Mouse (Mus musculus): Measurements from ENCODE around the gene Abcc4. TPM values are rescaled to one million over a fixed set of nuclear protein-coding genes. Genes with fewer than 3 reads are reported as not detected.

The Abcc4 gene
- total RNA-seq (2021): 1 to 10 TPM; 2.9 to 3.1 TPM

DNA sequence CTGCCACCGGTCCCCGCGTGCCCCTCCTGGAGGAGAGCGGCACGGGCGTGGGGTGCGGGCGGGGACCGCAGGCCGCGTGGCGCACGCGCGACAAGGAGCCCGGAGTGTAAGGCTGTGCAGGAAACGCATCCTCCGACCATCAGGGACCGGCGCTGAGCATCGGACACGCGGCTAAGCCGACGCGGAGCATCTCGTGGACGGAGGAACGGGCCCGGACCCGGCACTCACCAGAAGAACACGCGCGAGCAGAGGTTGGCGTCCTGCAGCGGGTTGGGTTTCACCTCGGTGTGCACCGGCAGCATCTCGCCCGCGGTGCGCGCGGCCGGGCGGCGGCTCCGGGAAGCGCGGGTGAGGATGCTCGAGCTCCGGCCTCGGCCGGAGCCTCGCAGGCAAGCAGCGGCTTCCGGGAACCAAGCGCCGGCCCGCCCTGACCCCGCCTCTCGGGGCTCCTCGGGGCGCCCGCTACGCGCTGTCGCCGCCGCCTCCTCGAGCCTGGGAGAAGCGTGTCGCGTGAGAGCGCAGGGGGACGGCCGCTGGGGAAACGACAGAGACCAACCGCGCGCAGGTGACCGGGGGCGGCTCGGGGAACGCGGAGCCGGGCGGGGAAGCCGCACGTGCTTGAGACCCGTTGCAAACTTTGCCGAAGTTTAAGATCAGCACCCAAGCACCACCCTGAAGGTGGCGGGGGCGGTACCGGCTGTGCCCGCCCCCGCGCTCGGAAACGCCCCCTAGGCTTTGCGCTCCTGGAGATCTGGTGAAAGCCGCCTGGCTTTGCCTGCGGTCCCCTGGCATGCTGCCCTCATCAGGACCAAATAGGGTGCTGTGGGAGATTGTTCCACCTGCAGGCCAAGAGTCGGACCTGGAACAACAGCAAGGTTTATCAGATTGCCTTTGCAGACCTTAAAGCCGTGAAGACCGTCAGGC is at the start of gene Abcc4:
Gene Abcc4 (minus strand): TSS at position 412 of the 924 bp plus-strand sequence.
- peak; percentile 80 for DNase-seq

DNA sequence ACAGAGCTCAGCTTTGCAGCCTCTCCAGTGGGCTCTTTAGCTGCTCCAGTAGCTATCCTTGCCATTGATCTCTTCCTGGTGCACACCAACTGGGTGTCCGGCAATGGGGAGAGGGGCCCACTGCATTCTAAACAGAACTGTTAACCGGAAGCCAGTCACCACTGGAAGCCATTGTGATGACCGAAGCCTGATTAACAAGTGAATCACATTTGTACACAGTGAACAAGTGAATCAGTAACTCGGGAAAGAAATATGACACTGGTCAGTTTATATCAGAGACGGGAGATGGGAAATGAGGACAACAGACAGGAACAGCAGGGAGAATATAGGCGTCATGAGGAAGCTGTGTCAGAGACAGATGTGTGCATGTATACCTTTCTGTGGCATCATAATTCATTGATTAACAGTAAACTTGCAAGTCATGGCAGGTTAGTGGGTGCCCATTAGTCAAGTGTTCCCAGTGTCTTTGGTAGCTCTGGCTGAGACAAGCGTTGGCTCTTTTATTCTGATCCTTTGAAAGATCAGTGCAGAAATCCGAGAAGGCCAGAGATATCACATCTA is 45.3 kb upstream of the Abcc4 start:
- no peak for DNase-seq

DNA sequence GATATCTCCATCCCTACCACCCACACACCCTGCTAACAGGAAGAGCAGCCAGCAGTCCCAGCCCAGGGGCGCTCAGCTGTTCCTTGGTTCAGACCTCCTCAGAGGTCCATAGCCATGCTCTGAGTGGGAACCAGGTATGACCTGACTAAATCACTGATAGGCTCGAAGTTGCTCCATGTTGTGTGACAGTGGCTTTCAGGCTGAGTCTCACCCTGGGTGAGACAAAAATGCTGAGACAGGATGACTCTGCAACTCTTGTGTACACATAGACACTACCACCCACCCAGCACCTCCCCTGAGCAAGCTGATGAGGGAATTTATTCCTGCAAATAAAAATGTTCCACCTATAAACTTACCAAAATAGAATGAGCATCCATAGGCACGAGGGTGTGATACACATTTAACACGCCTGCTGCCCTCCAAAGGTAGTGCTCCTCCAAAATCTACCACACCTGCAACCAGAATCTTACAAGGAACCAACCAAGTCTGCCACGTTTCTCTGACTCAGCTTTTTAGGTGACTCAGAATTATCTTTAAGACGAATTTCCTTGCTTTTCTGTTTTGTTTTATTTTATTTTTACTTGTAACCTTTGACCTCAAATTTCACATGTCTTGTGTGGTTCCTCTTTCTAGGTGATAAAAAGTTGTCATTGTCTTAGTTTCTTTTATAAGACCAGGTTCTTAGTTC is 44.6 kb upstream of the Abcc4 start:
- DNase-seq: no peak

DNA sequence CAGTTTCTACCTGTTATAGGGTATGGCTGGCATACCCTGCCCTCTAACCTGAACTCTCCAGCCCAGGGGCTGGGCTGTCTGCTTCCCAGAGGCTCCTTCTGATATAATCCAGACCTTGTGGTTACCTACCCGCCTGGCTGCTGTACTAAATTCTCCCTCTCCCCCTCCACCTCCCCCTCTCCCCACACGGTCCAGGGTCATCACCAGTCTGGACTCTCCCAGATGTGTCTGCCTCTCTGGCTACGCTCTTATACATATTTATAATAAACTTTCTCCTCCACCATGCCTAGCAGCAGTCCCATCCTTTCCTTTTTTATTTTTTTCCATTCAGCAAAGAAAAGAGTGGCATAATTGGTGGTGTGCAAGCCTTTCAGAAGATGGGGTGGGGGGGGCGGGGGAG is 43.7 kb upstream of the Abcc4 start:
- no peak for DNase-seq

DNA sequence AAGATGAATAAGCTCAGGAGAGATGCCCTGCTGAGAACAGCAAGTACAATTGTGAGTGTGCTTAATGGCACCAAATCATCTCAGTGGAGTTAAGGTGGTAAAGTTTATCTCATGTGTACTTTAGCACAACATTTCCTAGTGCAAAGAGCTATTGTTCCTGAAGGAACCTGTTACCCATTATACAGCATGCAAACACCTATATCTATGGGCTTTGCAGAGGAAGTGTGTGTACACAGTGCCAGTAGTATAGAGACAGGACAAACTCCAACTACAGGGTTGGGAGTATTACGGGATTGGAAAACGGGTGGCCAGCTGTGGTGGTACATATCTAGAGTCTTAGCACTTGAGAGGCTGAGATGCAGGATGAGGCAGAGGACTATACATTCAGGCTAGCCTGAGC is 43.0 kb upstream of the Abcc4 start:
- DNase-seq: no peak

DNA sequence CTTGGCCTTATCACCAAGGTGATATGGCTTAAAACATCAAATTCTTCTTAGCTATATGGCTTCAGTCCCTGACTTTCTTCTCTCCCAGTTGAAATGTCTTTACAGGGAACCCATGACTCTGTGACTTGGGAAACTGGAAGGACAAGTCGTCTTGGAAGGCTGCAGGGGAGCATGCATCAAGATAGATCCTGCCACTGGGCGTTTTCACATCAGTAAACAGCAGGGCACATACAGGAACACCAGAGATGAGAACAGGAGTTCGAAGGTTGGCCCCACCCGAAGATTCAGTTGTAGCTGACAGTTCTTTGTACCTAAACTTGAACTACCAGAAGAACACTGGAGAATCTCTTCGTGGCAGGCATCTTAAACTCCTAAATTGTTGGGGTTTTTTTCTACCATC is 36.8 kb upstream of the Abcc4 start:
- DNase-seq: no peak

DNA sequence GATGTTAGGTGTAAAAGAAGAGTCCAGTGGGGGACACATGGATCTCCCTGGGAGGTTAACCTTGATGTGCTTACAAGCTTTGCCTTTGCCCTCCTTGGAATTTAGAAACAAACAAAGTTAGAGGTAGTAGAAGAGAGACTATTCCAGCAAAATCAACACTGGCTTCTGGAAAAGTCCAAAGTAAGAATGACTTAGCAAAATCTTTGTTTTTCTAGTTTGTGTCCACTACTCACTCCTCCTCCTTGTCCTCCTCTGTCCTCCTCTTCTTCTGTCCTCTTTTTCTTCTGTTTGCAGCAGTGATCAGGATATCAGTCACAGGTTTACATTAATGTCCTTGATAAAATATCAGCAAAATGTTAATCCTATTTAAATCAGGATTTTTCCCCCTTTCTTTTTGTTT is 35.8 kb upstream of the Abcc4 start:
- DNase-seq: no peak

DNA sequence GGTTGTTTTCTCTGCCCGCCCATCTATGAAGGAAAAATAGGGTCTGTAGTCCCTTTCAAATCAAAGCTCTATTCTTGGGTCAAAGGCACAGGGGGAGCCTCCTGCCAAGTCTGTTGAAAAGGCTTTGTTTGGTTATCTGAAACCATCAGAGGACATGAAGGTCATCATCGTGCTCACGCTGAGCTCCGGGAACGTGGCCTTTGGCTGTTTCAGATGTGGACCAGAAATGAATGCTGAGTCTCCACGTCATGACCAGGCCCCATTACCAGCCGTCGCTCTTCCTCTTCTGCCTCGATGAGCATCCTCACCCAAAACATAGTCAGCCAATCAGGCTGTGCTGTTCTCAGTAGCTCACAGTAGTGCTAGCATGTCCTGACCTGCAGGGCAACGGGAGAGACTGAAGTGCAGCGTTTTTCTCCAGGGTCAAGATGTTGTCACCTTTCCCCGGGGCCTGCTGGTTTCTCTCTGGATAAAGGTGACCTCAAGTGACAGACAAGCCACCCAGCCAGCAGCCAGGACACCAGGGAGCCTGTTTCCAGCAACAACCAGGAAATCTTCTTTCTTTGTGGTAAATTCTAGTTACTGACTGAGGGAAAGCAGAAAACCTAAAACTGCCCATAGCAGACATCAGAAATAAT is 31.4 kb upstream of the Abcc4 start:
- DNase-seq: peak; percentile 8

DNA sequence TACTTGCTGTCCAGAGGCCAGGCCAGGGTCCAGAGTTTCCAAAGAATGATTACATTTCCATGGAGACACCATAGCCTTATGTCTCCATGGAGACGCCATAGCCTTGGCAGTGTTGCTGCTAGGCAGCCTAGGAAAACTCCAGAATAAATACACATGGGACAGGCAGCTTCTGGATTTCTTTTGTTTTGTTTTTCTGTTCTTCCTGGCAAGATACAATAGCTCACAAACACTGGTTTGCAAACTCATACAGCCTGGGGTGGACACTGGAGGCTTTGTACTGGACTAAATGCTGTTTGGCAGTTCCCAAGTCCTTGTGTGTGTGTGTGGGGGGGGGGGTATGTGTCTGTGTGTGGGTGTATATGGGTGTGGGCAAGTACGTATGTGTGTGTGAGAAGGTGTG is 29.1 kb upstream of the Abcc4 start:
- DNase-seq: no peak

DNA sequence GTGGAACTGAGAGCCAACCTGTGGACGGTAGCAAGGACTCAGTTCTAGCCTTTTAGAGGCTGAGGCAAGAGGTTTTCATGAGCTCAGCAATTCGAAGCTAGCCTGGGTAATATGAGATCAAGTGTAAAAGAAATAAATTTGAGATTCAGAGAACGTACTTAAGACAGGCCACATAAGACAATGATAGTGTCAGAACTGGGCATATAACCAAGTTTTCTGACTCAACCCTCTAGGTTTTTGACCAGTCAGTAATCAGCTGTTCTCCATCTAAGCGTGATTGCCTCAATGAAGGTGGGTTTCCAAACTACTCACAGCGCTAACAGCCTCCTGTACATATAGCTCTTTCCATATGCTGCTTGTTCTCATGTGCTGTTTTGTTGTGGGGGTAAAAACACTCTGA is 27.1 kb upstream of the Abcc4 start:
- no peak for DNase-seq

DNA sequence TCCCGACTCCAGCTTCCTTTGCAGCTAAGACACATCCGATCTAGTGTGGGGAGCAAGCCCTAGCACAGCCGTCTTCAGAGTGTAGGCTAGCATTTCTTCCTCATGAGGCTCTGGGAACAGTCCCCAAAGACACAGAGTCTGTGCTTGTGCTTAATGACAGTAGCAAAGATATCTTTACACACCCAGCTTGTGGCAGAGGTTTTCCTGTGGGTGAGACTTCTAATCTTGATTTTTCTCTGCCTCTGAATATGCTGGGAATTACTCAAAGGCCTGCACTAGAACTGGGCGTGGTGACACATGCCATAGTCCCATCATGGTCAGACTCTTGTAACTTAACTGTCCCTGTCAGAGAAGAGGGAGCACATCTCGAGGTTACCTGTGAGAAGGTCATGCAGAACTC is 24.6 kb upstream of the Abcc4 start:
- no peak for DNase-seq

DNA sequence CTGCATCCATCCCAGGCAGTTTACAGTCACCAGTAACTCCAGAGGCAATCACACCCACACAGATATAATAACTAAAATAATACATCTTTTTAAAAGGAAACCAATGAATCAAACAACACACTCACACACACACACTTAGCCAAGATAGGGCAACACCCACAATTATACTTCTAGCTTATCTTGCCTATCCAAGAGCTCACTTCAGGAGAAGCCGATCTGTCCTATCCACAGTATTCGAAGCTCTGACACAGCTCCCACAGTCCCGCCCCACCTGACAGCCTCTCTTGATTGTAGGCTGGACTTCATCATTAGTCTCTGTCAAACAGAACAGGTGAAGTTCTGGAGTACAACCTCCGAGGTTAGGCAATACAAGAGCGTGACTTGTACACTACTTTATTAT is 19.4 kb upstream of the Abcc4 start:
- DNase-seq: no peak

DNA sequence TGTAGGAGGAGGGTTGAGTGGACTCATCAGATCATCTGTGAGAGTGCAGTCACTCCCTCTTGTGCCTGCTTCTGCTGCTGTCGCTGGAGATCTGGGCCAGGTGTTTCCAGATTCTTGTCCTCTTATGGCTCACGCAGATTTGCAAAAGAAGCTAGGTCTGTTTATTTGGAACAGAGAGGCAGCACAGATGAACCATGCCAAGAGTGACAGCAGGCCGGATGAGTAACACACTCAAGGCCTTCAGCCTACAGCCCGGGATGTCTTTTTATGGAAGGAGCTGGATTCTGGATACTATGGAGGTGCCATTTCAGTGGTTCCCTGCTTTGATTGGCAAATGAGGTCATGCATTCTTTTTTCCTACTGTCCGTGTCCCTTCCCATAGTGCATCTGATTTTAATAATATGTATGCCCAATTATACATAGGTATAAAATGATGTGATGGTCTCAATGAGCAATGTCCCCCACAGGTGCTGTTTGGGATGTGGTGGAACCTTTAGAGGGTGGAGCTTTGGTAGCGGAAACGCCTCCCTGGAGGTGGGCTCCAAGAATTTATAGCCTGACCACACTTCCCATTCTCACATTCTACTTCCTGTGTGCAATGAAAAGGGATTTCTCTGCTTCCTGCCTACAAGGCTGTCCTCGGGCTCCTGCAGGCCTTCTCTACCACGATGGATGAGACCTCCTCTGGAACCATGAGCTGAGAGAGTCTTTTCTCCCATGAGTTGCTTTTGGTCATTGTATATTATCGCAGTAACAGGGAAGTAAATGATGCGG is 18.1 kb upstream of the Abcc4 start:
- DNase-seq: no peak

DNA sequence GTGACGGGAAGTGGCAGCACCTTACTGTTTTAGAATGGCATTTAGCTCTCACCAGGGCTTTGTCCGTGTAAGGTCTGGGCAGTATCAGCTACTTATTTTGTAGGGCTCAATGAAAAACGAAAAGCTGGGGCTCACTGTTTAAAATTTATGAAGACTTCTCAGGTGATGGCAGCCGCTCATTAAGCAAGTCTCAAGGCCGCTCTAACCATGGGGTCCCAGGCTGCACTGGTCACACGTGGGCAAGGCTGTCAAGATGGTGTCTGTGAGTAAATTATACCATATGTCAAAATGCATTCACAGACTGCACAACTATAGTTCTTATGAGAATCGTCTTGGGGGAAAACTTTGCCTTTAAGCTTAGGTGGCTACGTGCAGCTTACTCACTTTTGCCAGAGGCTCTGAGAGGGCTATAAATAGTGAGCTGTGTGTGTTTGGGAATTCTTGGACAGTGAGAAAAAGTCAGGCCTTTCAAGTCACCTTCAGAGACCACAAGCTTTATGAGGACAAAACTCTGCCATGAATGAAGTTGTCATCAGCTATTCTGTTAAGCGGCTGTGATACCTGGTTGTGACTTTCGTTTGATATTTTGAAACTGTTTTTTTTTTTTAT is 13.7 kb upstream of the Abcc4 start:
- no peak for DNase-seq

DNA sequence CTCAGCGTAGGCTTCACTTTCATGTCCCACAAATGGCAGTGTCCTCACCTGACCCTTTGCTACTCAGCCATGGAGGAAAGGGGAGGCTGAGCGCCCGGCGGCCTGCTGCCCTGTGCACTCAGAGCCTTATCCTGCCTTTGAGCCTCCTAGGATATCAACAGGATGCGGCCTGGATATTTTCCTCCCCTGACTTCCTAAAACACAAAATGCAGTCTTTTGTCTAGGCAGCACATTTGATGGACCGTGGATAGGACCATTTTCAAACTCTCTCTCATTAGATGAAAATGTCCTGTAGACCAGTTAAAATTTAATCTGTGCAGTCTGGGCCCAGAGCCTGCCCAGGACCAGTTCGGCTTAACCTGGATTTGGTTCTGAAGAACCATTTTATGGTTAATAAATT is 12.6 kb upstream of the Abcc4 start:
- DNase-seq: peak; percentile 32

DNA sequence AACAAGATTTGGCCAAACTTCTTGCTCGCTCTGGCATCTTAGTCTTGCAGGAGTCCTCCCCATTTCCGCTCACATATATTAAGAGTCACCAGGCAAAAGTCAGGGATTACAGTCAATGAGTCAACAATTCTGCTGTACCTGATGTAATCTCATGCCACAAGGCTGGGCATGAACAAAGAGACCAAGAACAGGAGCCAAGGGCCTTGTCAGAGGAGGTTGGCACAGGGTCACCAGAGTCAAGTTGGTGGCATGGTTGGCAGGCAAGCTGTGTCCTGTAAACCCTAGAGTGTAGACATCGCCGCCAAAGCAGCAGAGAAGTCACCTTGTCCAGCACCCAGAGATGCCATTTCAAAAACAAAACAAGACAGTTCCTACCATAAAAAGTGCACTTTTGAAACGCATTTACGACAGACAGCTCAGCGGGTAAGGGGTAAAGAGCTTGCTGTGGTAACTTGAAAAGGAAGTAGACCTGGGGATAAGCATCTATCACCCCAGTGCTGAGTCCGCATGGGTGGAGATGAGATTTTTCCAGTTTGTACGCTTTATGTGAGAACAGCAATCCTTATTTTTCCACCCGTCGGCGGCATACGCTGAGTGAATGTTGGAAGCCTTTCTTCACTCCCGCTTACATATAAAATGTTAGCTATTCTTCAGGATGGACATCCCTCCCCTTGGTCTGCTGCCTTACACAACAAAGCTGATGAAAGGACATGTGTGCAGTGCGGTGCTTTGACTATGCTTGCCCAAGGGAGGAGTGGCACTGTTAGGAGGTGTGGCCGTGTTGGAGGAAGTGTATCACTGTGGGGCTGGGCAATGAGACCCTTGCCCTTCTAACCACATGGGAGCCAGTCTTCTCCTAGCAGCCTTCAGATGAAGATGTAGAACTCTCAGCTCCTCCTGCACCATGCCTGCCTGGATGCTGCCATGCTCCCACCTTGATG is 10.6 kb upstream of the Abcc4 start:
- peak; percentile 35 for DNase-seq

DNA sequence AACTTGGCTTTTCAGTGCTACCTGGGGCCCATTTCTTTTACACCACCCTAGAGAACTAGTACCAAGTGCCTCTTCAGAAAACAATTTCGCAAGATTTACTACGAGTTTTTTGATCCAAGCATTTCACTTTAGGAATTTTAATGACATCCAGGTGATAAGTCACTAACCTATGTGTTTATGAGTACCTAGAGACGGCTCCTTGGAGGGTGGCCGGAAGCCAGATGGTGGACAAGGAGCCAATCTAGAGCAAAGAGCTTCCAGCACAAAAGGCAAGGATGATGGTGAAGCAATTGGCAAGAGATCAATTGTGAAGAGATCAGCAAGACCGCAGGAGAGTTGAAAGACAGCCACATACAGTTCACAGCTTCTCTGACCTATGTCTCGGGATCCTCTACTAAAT is 8.7 kb upstream of the Abcc4 start:
- DNase-seq: no peak

DNA sequence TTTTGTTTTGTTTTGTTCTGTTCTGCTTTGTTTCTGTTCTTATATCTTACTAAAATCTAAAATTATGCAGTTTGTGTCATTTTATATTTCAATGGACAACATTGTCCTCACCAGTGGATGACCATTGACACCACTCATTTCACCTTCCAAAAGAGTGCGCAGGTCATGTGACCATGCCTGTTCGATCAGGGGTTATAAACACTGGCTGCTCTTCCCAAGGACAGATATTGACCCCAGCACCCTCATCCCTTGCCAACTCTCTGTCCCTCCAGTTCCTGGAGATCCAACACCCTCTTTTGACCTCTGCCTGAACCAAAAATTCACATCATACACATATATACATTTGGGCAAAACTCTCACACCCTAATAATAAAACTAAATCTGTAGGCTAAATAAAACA is 8.3 kb upstream of the Abcc4 start:
- no peak for DNase-seq

DNA sequence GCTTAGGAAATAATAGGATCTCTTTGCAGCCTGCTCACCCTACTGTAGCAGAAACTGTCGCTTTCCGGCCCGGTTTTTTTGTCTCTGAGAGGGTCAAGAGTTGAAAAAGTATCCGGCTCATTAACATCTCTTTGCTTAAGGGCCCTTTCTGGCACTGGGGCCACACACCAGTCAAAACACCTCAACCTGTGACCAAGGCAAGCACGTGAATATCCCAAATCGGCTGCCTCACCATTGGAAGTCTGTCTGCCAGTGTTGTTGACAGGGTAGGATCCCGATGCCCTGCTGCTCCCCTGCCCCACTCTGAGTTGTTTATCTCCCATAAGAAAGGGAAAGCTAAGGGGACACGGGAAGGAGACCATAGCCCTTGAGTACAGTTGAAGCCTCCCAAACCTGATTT is 7.8 kb upstream of the Abcc4 start:
- no peak for DNase-seq

DNA sequence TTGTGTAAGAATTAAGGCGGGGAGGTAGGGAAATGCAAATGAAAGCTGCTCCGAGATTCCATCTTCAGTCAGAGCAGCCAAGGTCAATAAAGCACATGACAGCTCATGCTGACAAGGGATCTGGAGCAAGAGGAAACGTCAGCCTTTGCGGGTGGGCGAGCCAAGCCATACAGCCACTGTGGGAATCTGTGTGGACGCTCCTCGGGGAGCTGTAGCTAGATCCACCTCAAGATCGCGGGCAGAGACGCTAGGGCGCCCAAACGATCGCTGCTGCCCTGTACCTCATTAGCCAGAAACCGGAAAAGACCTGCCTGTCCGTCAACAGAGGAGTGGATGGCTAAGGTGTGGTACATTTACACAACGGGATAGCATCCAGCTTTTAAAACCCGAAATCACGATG is 7.4 kb upstream of the Abcc4 start:
- peak; percentile 20 for DNase-seq

DNA sequence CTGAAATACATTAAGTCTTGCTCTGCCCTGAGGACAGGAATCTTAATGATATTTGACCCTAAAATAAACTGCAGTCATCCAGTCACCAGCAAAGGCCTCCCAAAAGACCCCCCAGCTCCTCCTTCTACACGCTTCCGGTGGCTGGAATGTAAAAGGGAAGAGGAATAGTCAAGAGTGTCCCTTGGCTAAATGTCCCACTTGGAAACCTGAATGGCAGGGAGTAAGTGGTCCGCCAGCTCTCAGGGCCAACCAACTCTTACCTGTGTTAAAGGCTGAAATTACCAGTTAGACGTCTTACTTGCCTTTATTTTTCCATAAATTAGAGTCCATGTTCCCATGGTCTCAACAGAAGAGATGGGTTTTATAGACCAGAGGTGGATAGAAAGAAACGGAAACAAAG is 6.9 kb upstream of the Abcc4 start:
- no peak for DNase-seq
